Mouse (Mus musculus) NIH3T3 (cell line): ENCODE data around the gene Astn1.

Experiments used
- DNase-seq: peaks from one replicate; pipeline ENCODE4 v3.0.0-alpha.2; 2012; ENCODE audit warnings: low read depth

Astn1 gene

DNA sequence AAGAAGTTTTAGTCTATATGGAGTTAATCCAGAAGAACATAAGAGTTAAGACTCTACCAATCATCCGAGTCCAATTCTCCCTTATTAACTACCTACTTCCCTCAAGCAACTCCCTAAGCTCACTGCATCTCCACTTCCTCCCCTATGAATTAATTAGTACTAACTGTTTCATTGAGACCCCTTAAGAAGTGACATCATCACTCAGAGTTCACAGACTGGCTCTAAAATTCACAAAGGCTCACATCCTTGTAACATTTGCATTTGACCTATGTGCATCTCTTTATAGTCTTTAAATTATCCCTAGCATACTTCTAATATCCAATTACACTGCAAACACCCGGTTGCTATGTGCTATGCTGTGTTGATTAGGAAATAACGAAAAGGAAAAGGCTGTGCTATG, 174.1 kb downstream of the Astn1 start:
- DNase-seq: no peak

DNA sequence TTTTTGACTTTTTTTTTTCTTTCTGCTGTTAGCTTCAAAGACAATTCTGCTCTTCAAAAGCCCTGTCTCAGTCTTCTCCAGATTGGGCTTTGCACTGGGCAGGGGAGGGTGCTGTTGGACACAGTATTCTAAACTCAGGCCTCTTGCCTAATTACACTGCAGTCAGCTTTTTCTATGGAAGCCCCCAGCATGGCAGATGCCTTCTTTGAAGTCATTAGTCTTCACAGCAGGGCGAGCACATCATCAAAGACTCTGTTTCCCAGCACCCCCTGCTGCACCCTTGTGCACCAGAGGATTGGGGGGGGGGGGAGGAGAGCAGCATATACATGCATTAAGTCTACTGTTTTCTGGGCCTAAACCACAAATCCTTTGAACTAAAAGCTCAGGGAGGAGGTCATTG, 174.8 kb downstream of the Astn1 start:
- no peak for DNase-seq

DNA sequence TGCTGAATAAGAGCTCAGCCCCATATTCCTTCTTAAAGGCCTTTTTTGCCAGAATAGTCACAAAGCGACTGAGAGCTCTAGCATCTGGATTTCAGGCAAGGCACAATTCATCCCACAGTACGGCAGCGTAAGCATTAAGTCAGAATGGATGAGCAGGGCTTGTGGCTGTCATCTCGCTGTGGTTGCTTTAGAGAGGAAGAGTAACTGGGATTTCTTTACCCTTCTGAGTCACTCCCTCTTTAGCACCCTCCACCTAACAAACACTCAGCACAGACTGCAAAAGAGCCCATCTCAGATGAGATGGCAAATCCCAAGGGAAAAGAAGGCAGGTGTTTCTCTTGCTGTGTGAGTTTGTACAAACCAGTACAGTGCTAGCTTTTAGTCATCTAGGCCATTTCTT, 183.0 kb downstream of the Astn1 start:
- no peak for DNase-seq

DNA sequence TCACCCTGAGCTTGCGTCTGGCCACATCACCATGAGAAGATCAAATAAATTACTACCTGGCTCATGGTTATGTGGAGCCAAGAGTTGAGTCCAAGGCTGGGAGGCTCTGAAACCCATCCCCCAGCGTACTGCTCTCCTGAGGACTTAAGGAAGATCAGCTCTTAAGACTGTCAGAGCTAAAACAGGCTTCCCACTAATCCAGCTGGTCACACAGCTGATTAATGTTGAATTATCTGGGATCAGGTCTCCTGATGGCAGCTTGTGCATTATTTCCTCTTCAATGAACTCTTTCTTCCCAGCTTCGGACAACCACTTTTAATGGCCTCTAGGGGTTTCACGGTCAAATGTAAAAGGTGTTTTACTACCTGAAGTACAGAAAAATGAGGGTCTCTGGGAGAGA, 184.4 kb downstream of the Astn1 start:
- no peak for DNase-seq

DNA sequence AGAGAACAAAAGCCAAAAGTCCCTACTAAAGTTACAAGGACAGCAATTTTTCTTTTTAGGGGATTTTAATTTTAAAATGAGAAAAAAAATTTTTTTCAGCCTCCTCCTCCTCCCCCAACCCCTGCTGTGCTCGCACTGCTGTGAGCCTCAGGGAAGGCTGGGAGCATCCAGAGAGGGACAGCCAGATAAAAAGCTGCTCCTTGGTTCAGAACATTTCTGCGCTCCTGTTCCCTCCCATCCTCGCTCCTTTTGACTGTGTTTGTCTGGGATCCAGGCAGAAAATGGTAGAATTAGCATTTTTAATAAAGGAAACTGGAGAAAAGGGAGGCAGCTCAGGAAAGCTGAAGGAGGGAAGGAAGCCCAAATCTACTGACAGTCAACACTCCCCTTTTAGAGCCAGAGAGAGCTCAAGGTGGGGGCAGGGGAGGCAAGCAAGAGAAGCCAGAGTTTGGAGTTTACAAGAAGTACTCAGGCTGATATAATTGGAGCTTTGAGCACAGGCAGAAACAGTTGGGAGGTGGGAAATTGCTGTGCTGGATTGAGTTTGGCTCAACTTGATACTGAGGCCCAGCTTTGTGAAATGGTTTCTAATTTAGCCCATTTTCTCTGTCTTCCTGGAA, 185.6 kb downstream of the Astn1 start:
- DNase-seq: no peak

DNA sequence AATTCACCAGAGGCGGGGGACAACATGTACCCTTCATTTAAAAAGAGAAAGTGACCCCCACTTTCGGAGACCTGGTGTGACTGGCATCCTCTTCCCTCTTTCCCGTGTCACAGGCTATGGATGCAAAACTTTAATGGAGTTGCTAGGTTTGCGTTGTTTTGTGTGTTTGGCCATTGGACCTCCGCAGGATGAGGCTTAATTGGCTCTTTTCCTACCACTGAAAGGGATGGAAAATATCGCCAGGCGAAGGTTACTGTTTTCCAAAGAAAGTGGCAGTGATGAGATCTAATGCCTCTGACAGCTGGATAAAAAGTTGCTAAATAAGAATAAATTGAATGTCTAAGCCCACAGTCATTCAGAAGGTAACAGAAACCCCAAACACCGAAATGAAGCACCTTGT, 186.2 kb downstream of the Astn1 start:
- DNase-seq: no peak

DNA sequence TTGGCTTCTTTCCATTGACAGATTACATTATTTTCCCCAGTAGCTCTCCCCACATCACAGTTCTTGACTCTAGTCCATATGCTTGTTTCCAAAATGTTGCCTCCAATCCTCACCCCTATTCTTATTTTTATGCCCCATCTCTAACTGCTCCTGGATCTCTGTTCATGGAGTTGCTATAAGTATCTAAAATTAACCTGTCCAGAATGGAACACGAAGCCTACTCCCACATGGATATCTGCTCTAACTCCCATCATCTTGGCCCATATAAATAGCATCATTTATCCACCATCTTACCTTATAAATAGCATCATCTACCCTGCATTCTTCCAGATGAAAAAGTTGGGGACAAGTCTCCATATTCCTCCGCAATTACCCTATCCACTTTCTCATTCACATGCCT, 187.5 kb downstream of the Astn1 start:
- no peak for DNase-seq

DNA sequence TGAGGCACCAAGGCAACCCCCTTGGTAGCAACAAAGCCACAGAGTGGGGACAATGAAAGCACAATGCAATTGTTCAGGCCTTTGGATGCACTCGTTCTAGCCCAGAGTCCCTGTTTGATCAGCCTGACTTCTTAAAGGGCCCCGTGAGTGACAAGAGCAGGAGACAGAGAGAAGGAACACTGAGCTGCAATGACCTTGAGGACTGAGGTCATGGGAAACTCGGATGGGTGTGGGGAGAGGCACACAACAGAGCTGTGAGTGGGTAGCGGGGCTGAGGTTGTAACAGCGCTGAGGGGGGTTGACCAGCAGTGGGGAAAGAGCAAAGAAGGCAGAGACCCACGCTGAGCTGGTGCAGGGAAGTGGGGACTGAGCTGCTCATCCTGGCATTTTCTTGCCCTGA, 189.9 kb downstream of the Astn1 start:
- DNase-seq: no peak

DNA sequence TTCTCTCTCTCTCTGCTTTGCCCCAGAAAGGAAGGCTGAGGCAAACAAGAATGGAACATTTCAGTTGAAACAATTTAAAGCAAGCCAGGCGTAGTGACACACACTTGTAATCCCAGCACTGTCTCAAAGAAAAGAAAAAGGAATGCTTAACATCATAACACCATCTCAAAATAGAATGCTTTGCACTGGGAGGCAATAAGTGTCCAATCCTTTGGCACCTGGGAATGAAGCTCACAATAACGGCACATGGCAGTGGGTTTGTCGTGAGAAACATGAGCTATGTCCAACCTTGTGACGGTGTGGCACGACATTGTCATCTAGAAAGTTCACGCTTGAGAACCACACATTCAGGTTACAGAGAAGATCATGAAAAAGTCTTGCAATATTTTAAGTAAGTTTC, 191.3 kb downstream of the Astn1 start:
- DNase-seq: no peak

DNA sequence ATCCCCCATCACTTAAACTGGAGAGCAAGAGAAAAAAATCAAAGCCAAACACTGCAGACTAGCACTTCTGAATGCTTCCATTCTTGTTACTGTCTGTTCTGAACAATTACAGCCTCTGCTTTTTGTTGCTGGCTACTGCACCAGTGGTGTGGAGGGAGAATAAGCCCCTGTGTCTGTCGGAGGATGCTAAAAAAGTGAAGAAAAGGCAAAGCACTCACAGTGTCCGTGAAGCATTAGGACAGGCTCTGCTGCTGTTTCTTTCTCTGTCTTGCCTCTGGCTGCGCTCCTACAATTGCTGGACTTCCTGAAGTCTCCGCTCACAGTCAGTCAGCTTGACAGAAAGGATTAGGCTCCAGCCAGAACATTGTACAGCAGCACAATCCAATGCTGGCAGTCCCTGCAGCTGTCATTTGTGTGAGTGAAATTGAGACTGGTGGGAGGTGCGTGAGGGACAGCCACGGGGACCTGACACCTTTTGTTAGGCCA, 192.0 kb downstream of the Astn1 start:
- no peak for DNase-seq

DNA sequence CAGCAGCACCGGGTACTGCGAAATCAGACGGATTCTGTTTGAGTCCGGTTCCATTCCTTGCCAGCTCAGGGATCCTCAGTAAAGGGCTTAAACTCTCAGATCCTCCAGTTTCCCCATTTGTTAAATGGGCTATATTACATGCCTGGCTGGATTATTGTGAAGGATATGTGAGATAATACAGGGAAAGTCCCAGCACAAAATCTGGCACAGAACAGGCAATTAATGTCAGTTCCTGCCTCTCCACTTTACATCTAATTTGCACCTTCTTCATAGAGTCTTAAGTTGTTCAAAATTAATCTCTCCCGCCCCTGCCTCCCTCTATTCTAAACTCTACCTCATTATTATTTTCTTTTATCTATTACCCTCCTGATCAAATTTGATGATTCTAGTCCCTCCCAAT, 211.1 kb downstream of the Astn1 start:
- DNase-seq: no peak

DNA sequence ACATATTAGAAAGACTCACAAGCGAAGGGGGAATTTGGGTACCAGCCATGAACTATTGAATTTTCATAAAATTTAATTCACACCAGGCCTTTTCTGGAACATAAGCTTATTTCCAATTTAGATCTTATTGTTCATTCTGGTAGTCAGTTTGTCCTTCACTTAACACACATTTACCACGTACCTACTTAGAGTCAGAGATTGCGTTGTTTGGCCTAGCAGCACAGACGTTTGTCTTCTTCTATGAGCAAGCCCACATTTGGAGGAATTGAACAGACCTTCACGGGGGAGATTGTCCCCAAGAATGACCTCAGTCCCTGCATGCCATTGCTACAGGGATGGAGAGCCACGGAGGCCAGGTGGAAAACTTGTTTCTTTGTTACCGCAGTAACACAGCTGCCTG, 211.5 kb downstream of the Astn1 start:
- no peak for DNase-seq

DNA sequence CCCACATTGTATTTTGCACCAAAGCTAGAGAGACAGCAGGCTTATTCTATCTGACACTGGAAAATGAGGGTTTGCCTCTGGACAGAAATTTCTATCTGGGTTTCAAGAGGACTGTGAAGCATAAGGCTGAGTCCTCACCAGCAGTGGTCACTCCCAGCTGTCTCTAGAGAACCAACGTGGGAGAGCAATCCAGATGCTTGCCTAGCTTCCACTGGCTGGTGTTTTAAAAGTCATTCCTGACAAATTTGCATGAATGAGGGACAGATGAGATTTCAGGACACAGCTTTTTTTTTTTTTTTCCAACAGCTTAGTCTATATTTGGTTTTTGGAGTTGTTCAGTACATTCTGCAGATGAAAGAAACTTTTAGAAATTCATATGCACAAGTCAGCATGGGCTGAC, 213.9 kb downstream of the Astn1 start:
- no peak for DNase-seq

DNA sequence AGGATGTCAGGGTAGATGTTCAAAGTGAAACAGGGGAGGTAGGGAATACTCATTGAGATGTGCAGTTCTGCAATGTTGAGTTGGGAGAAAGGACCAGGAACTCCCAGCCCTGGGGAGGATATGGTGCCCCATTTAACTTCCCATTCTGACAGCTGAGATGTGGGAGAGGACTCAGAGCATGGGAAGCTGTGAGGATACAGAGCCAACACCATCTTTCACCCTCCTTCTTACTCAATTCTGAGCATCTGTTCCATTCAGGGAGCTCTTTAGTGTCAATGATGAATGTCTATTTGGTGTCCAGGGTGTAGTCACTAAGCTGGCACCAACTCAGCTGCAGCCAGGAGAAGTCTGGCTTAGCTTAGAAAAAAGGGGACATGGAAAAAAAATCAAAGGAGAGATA, 219.7 kb downstream of the Astn1 start:
- no peak for DNase-seq

DNA sequence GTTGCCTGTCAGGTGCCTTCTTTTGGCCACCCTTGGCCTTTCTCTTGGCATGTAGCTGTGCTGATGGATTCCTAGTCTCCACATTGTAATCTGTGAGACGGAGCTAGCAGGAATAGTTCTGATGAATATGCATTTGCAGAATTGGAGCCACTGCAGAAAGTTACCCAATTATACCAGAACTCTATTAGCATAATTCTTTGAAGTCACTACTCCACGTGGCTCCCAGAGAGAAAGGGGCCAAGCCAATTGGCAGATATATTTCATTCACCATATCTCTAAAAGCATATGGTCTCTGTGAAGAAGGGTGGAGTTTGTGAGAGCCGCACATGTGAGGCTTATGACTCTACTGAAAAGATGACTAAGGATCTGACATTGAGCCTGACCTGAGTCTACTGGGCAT, 226.8 kb downstream of the Astn1 start:
- no peak for DNase-seq

DNA sequence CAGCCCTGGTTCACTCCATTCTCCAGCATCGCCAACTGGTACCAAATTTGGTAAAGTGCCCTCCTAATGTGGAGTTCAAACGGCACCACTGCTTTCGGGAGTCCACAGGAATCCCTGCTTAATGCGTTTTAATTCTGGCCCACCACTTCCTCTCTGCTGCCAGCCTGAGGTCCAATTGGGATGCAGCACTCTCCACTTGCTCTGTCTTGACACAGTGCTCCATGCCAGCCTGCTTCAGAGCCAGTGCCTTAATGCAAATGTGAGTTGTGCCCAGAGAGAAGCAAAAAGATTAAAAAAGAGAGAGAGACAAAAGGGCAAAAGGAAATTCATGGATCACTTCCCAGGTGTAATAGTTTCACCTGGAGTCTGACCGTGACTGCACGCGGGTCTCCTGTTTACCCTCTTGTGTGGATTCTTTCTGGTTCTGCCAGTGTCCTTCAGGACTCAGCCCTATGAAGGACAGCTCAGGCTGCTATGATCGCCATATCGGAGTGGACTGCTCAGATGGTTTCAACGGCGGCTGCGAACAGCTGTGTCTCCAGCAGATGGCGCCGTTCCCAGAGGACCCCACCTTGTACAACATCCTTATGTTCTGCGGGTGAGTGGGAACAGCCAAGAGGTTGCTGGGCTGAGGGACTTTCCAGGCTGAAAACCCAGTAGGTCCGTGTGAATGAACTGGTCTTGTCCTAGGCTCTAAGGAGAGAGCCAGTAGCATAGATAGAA, 234.8 kb downstream of the Astn1 start:
- DNase-seq: peak; percentile 44

DNA sequence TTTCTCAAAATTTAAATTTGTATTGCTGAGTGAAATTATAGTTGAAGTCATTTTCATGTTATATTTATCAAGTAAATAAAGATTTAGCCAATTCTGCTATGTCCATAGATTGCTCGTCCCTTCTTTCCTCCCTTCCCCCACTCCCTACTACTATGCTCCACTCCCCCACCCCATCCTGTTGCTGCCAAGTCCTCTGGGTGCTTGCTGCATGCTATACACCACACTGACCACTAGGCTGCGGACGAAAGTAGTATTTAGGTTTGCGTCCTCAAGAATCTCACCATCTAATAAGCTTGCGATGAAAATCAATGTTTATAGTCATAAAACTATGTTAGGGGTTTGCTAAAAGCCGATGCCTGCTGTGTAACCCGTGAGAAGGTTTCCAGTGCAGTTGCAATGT, 235.9 kb downstream of the Astn1 start:
- DNase-seq: peak; percentile 11

DNA sequence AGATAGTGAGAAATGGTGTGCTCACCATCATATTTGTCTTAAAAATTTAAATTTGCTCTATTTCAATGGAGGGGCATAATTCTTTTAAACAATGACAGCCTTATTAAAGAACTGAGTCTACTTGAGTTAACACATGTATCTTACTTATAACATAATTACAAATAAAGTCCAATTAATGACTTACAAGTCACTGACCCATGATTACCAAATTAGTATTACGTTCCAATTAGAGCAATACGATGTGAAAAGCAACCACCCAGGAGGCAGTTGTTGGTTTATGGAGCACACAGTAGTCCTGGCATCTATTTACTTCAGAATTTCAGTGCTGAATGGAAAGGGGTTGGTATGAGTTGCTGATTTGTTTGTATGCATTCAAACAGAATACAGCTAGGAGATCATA, 237.4 kb downstream of the Astn1 start:
- no peak for DNase-seq

DNA sequence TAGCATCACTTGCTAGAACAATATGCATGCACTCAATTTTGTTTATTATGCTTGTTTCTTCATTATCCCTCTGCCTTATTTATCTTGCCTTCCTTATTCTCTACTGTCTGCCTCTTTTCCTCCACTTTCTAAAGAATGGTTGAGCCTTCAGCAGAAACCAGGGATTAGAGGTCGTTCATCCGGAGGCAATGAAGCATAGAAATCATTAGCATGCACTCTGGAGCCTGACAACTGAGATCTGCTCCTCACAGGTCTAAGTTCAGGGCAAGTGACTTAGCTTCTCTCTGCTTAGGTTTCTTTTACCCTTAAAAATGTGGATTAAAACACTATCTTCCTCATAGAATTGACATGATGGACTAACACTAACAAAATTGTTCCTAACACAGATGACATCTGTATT, 241.0 kb downstream of the Astn1 start:
- DNase-seq: no peak

DNA sequence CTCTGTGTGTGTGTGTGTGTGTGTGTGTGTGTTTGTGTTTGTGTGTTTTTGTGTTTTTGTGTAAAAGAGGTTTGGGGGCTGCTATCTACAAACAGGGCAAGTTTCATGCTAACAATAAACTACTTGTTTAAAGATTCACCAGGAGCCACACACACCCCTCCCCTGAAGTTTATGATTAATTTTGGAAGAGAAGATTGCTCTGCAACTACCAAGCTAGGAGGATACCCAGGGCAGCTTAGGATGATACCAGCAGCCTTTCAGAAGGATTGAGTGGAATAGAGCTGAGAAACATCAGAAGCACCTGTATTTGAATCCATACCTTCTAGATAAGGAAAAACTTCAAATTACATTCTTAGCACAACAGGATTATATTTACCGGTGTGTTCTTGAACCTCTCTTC, 242.1 kb downstream of the Astn1 start:
- no peak for DNase-seq

DNA sequence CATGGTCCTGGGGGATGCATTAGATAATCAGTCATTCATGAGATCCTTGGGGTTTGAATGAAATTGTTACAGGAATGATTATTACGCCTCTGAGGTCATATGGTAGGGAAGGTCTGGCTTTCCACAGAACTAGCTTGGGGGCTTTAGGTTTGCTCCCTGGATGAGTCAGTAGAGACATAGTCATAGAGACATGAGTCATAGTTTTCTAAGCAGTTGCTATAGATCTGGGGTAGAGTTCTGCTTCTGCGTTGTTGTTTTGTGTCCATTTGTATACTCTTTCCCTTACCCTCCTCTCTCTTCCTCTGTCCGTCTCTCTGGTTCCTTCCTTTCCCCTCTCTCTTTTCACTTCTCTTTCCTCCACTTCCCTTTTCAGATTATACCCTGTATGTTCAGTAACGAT, 243.5 kb downstream of the Astn1 start:
- DNase-seq: peak; percentile 38

DNA sequence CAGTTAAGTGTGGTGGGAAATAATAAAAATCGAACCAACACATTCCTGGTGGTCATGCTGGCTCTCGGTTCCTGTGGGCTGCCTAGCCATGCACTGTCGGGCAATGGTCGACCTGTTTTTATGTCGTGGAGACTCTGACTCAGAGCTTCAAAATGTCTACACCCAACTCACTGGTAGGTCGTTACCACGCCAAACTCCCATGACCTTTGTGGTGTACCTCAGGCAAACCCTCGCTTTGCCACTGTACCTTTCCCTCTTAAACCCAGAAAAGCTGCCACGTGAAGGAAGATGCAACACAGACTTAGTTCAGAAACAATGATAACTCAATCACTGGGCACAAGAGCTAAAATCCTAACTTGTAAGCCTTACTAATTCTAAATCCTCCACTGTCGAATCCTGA, 244.3 kb downstream of the Astn1 start:
- peak; percentile 4 for DNase-seq

DNA sequence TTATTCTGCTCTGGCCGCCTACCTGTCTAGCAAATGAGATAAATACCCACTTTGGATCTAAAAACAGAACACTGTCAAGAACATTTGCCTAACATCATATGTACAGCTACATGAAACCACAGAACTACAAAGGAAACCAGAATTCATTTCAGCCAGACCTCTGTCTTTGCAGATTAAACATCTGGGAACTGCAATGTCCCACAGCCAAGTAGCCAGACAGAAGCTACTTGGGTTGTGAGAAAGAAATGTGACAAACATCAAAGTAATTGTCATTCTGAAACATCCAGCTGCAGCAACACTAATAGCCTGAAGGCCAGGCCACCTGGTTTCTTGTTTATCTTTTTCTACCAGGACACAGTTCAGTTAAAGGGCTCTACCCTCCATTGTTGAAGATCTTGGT, 245.1 kb downstream of the Astn1 start:
- DNase-seq: no peak

DNA sequence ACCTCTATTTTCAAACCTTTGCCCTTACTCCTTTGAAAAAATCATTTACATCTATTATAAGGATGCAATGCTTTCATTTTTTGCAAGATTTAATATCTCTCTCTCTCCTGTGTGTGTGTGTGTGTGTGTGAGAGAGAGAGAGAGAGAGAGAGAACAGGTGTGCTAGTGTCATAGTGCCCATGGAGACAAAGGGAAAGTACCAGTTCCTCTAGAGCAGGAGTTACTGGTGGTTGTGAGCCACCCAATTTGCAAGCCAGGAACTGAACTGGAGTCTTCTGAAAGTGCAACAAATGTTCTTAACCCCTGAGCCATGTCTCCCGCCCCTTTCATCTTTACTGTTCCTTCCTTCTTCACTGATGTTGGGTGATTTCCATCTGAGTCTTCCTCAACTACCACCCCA, 253.1 kb downstream of the Astn1 start:
- no peak for DNase-seq
